Mouse (Mus musculus) CD4-positive helper T cell, adult 2 months (primary cell): ENCODE data around the gene Dao.

Source experiments
- DNase-seq: peaks from one replicate; pipeline ENCODE4 v3.0.0-alpha.2; 2012; ENCODE audit warnings: low read depth, missing footprints, low spot score

Dao gene

DNA sequence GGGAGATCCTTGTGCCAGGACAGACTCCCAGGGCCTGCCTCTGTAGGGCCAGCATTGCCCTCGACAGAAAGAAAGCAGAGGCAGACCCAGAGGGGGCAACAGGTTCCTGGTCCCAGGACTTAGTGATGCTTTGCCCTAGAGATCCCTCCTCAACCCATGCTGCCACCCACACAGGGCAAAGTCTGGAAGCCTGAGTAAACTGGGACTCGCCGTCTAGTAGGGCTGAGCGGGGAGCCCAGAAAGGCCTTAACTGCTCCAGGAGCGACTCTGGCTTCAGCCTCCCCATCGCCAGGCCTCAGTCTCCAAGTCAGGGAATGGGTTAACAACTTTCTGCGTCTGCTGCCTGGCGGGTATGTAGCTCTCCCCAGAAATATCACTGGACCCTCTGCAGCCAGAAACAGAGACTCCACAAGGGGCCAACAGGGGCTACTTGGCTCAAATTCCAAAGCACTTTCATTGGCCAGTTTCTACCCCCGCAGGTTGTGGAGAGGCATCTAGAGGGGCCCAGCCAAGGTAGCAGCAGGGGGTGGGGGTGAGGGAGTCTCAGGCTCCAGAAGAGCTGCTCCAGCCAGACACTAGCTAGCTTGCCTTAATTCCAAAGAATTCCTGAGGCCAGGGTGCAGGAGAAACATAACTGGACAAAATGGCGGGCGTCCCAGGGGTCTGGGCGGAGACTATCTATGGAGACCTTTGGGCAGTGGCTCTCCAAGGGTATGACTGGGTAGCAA lies 23.9 kb downstream of the Dao start:
- DNase-seq: no peak

DNA sequence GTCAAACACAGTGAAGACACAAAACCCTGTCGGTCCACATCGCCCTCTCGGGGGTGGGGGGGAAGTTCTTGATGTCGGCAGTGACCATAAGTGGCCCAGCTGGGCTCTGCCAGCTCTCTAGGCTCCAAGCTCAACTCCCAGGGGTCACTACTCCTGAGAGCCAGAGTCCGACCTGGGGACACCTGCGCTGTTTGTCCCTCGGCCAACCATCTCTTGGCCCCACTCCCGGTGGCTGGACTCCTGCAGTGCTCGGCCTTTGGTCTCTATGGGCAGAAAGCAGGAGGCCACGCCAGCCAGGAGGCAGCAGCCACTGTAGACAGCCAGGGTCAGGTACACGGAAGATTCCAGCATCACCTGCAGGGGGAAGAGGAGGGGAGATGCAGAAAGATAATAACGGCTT lies 24.6 kb downstream of the Dao start:
- DNase-seq: no peak

DNA sequence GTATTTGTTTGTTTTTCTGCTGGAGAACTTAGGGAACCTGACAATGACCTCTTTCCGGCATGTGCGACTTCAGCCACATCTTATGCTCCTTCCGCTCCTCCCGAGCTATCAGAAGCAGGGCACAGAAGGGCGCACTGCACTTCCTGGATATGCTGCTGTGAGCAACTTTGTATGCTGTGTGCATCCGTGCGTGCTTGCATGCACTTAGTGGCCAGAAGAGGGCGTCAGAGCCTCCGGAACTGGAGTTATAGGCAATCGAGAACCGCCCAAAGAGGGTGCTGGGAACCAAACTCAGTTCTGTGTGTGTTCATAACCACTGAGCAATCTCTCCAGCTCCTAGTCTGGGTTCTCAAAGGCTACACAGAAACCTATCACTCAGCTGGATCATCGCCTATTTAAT lies 27.1 kb downstream of the Dao start:
- DNase-seq: no peak

DNA sequence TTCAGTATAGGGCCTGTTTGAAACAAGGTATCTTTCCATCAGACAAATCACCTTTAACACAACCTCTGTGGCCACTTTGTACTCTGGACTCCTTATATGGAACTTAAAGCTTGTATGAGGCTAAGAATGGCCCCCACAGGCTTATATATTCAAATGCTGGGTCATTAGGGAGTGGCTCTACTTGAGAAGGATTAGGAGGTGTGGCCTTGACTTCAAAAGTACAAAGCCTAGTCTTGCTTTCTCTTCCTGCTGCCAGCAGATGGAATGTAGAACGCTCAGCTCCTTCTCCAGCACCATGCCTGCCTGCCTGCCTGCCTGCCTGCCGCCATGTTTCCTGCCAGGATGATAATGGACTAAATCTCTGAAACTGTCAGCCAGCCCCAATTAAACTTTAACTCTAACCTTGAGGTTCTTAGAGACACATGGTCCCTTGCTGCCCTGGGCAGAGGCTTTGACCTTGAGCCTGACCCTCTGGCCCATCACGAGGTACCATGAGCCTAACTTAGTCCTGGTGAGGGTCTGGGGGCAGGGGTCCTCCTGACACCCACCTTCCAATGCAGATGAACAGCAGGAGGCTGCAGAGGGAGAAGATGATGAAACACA lies 28.8 kb downstream of the Dao start:
- DNase-seq: no peak

DNA sequence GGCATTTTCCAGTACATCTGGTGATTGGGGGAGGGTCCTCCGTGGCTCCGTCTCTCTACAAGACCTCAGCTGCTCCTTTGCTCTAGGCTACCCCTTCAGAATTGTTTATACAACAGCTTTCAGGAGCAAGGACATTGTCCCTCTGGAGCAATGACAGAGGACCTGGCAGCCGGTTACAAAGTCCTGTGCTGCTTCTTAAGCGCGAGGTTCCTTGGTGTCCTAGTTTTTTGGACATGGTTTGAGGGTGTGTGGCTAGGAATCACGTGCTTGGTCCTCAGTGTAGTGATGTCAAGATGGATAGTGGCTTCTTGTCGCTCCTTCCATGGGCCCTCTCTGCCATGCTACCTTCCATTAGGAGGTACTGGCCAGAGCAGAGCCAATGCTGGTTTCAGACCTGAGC lies 30.9 kb downstream of the Dao start:
- no peak for DNase-seq

DNA sequence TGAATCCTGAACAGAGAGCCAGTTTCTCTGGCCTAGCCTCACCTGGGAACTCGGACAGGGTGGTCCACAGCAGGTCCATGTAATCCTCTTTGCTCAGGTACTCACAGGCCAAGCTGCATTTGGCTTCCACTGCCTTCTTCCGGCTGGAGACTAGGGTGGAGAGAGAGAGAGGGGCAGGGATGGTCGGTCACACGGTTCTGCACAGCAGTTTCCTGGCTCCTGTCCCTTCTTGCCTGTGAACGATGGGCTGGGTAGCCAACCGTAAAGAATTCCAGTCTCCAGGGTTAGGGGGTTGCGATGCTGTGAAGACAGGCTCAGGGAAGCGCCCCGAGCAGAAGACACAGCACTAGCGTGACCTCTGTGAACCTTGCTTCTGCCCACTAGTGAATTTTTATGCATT lies 31.6 kb downstream of the Dao start:
- DNase-seq: no peak

DNA sequence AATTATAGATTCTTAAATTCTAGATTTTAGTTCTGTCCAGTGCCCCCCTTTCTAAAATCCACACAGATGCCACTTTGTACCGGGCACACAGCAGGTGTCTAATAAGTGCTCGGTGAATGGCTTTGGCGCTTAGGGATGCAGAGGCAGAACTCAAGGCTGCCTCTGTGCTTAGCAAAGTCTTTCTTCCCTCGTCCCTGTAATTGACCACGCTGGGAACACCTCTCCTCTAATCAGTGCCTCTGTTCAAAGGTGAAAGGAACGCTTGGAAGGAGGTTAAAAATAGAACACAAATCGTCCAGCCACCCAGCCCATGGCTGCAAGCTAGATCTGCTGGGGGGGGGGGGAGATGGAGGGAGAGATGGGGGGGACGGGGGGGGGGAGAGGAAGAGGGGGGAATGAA lies 37.0 kb downstream of the Dao start:
- DNase-seq: no peak

DNA sequence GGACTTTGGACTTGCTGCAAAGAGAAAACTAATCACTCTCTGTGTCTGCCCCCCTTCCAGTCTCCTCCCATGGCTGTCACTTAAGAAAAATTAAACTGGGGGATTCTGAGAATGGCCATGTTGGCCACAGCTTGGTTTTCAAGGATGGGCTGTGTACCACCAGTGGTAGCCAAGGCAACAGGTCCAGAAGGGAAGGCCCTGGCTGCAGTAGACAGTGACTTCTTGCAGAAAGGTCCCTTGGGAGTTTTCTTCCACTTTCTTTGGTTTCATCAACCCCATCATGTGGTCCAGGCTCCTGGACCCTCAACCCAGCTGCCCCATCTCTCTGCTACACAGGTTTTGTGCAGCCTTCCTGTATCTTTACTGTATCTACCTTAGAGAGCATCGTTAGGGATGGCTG lies 37.4 kb downstream of the Dao start:
- DNase-seq: no peak

DNA sequence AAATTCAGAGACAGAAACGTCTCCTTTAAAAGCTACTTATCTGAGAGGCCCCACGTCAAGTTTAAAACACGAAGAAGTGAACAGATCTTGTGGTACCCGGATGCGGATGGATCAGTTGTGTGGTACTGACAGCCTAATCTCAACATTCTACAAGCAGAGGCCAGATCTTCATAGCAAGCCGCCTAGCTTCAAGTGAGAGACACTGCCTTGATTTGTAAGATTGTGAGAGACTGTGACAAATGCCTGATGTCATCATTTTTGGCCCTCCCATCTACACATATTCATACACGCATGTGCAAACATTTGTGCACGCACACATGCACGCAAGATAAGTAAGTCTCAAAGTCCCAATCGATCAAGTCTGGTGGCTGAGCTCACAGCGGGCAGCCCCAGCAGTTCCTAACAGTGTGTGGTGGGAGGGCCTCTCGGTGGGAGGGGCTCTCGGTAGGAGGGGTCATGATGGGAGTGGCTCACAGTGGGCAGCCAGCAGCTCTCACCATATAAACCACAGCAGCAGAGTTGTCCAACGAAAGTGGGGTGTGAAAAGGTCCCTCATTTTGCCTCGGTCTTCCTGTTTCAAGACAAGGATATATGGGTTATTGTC lies 37.9 kb downstream of the Dao start:
- peak; percentile 56 for DNase-seq

DNA sequence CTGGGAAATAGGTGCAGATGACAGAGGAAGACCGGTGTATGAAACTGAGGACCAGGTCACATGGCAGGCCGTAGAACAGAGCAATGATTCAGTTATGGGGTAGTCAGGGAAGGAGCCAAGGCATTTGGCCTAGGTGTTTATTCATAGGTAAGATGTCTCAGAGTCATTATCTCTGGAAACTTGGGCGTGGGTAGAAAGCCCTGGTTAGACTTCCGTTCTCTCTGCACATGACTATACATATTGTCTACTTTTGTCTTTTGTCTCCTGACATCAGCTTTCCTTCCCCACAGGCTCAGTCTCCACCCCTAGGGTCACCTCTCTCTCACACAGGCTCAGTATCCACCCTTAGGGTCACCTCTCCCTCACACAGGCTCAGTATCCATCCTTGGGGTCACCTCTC lies 40.3 kb downstream of the Dao start:
- no peak for DNase-seq

DNA sequence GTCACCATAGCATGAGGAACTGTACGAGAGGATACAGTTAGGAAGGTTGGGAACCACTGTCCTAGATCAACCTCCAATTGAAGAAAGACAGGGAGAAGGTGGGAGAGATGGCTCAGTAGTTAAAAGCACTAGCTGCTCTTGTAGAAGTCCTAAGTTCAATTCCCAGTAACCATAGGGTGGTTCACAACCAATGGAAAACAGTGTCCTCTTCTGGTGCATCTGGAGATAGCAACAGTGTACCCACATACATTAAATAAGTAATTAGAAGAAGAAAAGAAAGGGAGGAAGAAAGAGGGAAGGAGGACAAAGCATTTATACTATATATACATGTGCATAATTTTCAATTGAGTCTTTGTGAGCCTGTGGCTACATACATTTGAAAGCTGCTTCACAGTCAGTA lies 41.6 kb downstream of the Dao start:
- peak; percentile 31 for DNase-seq

DNA sequence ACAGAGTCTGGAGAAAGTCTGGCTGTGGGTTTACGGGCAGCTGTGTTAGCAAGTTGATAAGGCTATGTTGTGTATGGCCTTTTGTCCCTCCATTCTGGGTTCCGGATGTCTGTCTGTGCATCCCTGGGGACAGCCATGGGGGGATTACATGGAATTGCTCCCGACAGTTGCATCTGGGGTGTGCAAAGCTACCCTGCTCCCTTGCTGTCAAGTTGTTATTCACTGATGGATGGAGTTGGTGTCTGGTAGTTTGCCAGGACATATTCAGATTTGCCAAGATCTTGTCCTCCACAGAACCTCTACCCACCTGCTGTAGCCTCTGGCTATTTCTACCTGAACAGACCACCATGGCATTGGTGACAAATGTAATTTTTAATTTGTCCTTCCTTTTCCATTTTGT lies 42.6 kb downstream of the Dao start:
- DNase-seq: no peak

DNA sequence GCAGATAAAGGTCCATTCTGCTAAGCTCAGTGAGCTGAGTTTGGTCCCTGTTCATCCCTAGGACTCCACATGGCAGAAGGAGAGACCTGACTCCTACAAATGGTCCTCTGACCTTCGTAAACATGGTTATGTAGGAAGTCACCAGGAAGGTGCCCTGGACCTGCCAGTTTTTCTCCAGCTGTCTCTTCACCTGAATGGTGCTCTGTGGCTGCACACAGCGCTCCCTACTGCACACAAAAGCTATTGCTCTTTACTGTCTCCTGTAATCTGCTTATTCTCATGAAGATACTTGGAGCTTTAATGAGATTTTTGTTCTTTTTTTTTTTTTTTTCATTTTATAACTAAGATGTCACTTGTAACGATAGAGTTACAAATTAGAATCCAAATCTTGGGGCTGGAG lies 43.1 kb downstream of the Dao start:
- no peak for DNase-seq

DNA sequence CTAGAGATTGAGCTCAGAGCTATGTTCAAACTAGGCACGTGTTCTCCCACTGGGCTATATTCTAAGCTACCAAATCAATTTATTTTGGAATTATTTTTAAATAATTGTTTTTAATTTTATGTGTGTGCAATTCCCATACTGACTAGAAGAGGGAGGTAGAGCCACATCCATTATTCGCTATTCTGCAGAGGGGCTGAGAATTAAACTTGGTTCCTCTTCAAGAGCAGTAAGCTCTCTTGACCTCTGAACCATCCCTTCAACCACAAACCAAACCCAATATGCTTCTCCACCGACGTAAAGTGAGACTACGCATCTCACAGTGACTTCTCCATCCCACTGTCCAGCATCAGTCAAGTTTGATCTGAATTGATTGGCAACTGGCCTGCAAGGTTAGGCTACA lies 43.7 kb downstream of the Dao start:
- no peak for DNase-seq

DNA sequence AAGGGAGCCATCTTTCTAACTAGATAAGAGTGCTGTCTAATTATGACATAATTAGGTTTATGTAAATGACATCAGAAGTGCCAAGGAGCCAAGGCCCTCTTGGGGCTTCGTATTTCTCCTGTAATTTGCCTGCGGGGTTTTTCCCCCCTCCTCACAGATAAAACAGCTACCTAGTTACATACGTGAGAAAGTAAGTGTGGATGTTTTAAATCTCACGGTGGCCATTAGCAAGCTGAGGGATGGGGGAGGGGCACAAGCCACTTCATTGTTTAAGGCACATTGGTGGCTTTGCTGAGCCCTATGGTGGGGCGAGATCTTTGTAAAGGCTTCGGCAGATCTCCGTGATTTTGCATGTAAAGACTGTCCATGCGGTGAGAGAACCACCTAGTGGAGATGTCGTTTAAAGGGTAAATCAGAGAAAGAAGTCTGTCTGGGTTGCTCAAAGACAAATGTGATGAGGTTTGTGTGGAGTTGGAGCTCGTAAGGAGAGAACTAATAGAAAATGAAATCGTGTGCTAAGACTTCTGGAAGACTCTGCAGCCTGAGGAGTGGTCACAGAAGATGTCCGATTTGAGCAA lies 45.3 kb downstream of the Dao start:
- no peak for DNase-seq

DNA sequence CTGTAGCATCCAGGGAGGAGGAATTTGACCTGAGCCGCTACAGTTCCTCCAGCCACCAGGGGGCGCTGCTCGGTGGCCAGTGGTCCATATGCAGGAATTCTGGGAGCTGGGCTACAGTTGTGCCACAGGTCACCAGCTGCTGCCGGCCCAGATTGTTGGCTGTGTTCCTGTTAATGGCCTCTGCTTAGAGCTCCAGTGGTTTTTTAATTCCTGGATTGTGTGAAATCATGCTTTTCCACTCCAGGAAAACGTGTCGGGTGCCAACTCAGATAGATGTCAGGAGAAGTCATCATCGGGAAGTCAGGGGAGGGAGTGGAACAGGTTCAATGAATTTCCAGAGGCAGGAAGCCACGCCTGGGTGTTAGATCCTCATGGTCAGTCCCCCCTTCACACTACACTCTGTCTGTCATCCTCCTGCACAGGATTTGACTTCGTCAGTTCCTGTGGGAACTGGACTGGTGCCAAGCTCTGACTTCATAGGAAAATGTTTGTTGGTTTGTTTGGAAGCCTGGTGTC lies 48.8 kb downstream of the Dao start:
- peak; percentile 33 for DNase-seq

DNA sequence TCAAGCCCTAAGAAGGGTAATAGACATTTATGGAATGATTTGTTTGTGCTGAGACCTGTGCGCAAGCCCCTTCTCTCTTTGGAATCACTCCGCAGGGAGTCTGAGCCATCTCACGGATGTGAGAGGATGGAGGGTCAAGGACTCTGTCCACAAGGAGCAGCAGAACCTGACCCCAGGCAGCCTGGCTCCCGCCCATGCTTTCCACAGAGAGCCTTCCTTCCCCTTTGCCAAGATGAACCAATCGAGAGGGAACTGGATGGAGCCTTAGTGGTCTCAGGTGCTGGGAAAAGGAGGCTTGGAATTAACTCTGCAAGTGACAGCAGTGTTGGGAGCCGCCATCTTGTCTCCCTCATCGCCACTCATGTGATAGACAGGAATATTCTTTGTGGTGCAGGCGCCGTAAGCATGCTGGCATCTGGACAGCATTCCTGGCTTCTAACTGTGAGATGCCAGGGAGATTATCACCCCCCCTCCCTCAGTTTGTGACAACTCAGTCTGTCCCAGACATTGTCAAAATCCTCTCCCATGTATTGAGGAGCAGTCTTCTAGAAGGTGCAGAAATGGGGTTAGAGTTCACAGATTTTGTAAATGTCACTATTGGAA lies 53.7 kb downstream of the Dao start:
- no peak for DNase-seq

DNA sequence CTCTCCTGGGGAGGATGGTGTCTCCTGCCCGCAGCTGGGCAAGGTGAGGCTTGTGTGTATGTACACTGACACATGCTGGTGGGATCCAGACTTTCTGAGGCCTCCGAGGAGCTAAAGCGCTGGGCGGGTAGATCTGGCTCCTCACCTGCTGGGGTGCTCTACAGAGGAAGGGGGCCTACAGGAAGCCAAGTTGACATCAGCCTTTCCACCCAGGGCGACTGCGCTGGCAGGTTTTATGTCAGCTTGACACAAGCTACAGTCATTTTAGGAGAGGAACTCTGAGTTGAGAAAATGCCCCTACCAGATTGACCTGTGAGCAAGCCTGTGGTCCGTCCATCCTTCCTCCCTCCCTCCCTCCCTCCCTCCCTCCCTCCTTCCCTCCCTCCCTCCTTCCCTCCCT lies 58.2 kb downstream of the Dao start:
- DNase-seq: no peak

DNA sequence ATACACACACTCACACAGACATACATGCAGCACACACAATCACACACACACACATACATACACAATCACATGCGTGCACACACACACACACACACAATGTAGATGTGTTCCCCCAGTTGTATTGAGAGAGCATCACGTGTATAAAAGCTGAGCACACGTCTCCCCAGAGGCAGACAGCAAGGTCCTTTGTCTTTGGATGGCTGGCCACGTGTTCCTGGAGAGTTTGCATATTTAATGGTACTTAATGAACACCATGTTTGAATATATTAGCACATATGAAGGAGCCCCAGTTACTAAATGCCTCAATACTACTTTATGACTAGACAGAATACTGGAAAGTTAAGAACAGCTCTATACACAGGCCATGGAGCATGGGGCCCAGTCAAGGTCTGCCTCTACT lies 60.5 kb downstream of the Dao start:
- no peak for DNase-seq

DNA sequence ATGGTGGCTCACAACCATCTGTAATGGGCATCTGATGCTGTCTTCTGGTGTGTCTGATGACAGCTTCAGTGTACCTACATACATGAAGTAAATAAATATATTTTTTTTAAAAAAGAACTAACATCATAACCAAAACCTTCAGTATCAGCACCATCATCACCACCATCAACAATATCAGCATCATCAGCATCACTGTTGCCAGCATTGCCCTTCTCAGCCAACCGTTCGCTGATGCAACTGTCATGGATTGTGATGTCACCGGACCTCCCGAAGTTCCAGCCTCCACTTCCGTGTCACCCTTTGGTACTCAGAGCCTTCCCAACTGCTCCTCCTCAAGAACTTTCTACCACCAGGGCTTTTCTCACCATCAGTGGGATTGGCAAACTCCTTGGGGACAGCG lies 61.7 kb downstream of the Dao start, which contains the start of gene Usp30:
TSS of gene Usp30 (plus strand) at position 301 of the 400 bp plus-strand sequence.
- DNase-seq: no peak

DNA sequence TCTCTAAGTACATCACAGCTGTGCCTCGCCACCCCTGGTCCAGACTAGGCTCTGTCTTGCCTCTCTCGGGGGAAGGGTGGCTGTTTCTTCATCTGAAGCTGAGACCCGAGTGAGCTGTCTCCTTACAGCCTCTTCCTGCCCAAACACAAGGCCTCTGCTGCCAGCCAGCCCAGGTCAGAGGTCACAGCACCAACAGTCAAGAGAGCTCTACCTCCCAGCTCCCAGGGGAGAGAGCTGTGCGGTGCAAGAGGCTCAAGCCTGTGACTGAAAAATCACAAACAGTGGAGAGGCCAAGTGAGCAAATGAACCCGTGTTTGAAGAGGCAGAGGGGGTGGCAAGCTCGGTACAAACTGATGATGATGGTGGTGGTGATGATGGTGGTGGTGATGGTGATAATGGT lies 63.1 kb downstream of the Dao start:
- no peak for DNase-seq

DNA sequence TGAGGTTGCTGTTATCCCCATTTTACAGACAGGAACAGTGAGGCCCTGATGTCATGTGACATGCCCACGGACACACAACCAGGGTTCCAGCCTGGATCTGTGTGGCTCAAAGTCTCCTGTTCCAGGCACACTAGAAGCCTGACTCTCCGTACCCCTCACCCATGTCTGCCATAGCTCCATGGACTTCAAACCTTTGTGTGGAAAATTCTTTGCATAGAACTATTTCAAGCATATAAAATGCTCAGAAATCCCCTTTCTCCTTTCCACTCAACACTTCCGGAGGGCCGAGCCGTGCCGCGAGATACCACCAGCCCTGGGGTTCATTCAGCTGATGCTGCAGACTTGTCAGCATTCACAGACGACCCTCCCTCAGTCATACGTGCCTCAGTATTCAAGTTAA lies 64.0 kb downstream of the Dao start:
- DNase-seq: no peak
